Mouse (Mus musculus): ENCODE measurements around the gene Wfikkn1. TPM values are rescaled to one million over a fixed set of nuclear protein-coding genes. Genes with fewer than 3 reads are reported as not detected.

Gene Wfikkn1
- 0.62 and 0.83 TPM in 2 replicates for polyA plus RNA-seq (2015; fragmentation: Nextera tagmentation; extraction: Ambion mirVana)

DNA sequence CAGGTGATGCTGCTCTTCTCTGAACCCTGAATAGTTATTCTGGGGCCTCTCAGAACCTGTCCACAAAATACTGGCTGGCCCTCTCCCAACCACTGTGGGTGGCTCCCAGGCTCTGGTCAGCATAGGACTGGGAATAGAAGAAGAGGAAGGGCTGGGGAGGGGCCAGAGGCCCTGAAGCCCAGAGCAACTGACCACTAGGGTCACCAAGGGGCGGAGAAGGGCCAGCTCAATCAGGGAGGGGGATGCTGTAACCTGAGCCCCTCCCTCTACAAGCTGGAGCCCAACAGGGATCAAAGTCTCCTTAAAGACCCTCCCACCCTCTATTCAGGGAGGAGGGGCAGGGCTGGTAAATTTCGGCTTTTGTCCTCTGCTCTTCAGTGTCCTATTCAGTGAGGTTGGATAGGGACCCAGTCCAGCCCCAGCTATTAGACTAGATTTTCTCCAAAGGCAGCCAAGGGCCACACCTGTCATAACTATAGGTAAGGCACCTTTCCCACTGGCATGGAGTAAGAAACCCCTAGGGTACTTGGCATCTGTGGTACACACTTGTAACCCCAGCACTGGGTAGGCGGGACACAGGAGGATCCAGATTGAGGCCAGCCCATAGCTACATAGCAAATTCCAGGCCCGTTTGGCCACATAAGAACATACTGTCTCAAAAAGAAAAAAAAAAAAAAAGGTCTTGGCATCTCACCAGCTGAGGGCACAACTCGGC is at the start of gene Wfikkn1:
TSS of gene Wfikkn1 (minus strand) at position 663 of the 715 bp plus-strand sequence.
- Histone ChIP-seq H3K36me3 (peaks cover 50% of the 10 kb centered on the region), H3K4me3 (replicated peaks) (no peak within 1 kb of the TSS), H3K27me3 (no peaks in the 10 kb centered on the region), H3K4me1 (peaks cover 27% of the 10 kb centered on the region), H3K9ac (no peak within 1 kb of the TSS), H3K27ac (replicated peaks) (no peak within 1 kb of the TSS), H3K4me2 (replicated peaks) (no peak within 1 kb of the TSS), H3K9me3 (replicated peaks) (no peaks in the 10 kb centered on the region)
- ATAC-seq (ENCODE audit: insufficient number of reproducible peaks, low FRiP score, low TSS enrichment, low read depth) = no peak
- WGBS = 34% methylated on average over 5 of the region's 5 CpGs

DNA sequence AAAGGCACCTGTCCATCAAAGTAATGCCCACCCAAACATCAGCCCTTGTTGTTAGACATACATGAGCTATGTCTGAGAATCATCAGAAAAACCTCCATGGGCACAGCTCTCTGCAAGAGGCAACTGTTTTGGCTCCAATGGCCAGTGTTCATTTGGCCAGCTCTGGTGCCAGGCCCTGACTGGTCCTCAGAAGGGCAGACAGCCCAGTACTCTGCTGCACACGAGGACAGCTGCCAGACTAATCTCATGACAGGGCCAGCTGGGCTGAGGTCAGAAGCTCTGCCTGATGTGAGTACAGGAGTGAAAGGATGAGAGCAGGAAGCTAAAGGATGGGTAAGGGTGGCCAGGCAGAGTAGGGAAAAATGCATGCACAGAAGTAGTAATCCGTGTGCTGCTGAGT is 44.7 kb upstream of the Wfikkn1 start:
- 68% methylated on average over 2 of the region's 2 CpGs for WGBS
- Histone ChIP-seq H3K36me3 (peaks cover 45% of the 10 kb centered on the region), H3K4me3 (replicated peaks) (no peak overlapping the region), H3K4me2 (replicated peaks) (no peak overlapping the region), H3K4me1 (peaks cover 5% of the 10 kb centered on the region; the same call in 1 of the 2 replicates), H3K9ac (no peak overlapping the region), H3K27ac (replicated peaks) (no peak overlapping the region), H3K9me3 (replicated peaks) (no peaks in the 10 kb centered on the region), H3K27me3 (no peaks in the 10 kb centered on the region)
- no peak for ATAC-seq (ENCODE audit: insufficient number of reproducible peaks, low FRiP score, low TSS enrichment, low read depth)

DNA sequence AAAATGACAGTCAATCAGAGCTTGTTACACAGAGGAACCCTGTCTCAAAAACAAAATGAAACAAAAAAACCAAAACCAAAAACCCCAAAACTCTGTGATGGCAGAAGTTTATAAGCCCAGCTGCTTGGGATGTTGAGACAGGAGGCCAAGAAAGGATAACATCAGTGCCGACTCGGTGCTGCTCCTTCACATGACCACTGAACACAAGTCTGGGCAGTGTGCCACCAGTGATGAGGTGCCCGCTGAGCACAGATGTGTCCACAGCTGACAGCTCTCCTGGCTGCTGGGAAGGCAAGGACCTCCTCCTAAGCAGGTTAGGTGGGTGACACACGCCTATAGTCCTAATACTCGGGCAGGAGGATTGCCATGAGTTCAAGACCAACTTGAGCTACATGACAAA is 41.5 kb upstream of the Wfikkn1 start:
- no peaks in the 10 kb centered on the region for H3K27me3 ChIP-seq
- WGBS = 82% methylated on average over 5 of the region's 5 CpGs
- no peak overlapping the region for H3K4me2 ChIP-seq (replicated peaks)
- H3K36me3 ChIP-seq = peaks cover 24% of the 10 kb centered on the region
- H3K27ac ChIP-seq (replicated peaks) = no peak overlapping the region
- H3K9me3 ChIP-seq (replicated peaks) = no peaks in the 10 kb centered on the region
- H3K4me1 ChIP-seq = peaks cover 24% of the 10 kb centered on the region
- no peak overlapping the region for H3K4me3 ChIP-seq (replicated peaks)
- H3K9ac ChIP-seq = no peak overlapping the region
- ATAC-seq (ENCODE audit: insufficient number of reproducible peaks, low FRiP score, low TSS enrichment, low read depth) = no peak

DNA sequence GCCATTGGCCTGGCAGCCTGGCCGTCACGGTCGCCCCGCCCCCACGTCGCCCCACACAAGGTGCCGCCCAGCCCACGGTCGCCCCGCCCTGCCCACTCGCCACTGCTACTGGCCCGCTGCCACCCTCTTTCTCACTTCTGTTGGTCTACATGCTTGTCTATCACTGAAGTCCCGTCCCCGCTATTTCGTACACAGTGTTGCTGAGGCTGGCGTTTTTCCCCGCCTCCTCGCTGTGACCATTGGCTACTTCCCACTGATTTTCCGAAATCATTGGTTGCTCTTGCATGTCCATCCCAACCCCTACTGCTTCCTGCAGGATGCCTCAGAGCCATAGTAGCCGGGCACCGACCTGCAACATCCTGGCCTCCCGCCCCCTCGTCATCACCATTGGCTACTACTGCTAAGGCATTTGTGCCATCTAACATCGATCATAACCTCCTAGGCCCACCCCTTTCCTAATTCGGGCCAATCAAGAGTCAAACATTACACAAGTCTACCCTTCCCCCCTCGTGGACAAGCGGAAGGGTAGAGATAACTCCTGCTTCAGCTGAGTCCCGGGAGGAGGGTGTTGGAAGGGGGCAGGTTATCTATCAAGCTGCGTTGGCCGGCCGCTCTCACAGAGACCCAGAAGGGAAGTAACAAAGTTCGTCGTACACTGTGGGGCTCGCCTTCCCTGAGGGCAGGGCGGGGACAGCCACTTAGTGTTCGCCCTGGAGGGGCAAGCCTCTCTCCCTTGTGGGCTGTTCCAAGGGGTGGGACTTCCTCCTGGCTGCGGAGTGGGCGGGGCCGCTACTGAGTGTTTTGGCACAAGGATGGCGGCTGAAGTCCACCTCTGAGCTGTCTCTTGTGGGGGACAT is 39.4 kb upstream of the Wfikkn1 start:
- peak overlapping the region; percentile 84 for H3K4me2 ChIP-seq (replicated peaks)
- ATAC-seq (ENCODE audit: insufficient number of reproducible peaks, low FRiP score, low TSS enrichment, low read depth) = peak; percentile 97

DNA sequence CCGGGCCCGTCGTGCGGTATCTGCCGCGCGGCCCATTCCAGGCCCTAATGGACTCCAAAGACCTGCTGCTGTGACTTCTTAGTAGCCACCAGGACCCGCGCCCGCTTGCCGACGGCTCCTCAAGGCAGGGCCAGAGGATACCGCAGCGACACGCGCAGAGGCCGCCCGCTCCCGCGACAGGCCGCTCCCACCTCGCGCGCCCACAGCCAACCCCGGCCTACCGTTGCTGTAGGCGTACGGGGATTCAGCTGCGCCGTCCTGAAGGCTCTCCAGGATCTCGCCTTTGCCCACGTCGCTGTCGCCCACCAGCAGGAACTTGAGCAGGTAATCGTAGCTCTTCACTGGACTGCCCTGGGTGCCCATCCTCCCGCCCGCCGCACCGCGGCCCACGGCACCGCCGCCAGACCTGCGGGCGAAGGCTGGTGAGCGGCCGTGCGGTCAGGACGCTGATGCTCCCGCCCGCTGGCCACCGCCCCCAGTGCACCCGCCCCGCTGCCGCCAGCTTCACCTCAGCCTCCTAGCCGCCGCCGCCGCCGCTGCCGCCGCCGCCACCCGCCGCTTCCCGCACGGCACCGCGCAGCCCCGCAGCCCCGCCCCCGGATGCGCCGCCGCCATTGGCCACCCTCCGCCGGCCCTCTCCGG is 38.6 kb upstream of the Wfikkn1 start, which contains the start of gene Rab40c:
TSS of gene Rab40c (minus strand) at position 584 of the 642 bp plus-strand sequence.
- Histone ChIP-seq H3K4me3 (replicated peaks) (peak within 1 kb of the TSS; percentile 99), H3K9ac (peak within 1 kb of the TSS; percentile 86), H3K4me2 (replicated peaks) (peak within 1 kb of the TSS; percentile 84), H3K27ac (replicated peaks) (peak within 1 kb of the TSS; percentile 96), H3K9me3 (replicated peaks) (no peaks in the 10 kb centered on the region), H3K4me1 (peaks cover 26% of the 10 kb centered on the region), H3K27me3 (no peaks in the 10 kb centered on the region), H3K36me3 (peaks cover 13% of the 10 kb centered on the region; the same call in 1 of the 2 replicates)
- WGBS = under 1% methylated on average over 55 of the region's 78 CpGs
- ATAC-seq (ENCODE audit: insufficient number of reproducible peaks, low FRiP score, low TSS enrichment, low read depth) = no peak

More for the DNA sequence above, 39.4 kb upstream of the Wfikkn1 start:
- H3K4me3 ChIP-seq (replicated peaks) = peak overlapping the region; percentile 99
- peak overlapping the region; percentile 96 for H3K27ac ChIP-seq (replicated peaks)
- peaks cover 13% of the 10 kb centered on the region; the same call in 1 of the 2 replicates for H3K36me3 ChIP-seq
- H3K4me1 ChIP-seq = peaks cover 26% of the 10 kb centered on the region
- under 1% methylated on average over 40 of the region's 40 CpGs for WGBS
- no peaks in the 10 kb centered on the region for H3K9me3 ChIP-seq (replicated peaks)
- peak overlapping the region; percentile 56 for H3K9ac ChIP-seq
- no peaks in the 10 kb centered on the region for H3K27me3 ChIP-seq

DNA sequence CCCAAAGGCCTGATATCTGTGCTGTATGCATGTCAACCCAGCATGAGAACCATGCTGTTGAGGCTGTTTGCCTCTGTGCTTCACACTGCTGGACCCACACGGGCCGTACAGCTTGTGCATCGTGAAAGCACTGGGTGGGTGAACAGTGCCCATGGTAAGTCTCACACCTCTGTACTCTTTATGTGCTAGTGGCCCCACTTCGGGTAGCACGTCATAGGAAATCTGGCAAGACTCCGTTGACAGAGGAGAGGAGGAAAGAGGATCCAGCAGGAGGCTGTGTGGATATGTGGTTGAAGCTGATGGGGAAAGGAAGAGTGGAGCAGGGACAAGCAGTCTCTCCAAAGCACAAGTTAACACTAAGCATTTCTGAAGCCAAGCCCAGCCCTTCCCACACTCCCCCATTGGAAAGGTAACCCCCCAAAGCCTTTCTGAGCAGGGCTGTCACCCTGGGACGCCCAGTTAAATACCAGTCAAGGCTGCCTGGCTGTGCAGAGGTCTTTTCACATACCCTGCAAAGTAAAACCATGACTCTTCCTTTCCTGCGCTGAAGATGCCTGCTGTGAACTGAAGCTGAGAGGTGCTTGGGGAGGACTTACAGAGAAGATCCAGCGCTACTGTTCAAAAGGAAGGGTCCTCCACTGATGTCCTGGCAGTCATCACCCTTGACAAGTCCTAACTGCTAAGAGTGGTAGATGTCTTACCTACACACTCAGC is 37.5 kb upstream of the Wfikkn1 start:
- H3K4me3 ChIP-seq (replicated peaks) = peak overlapping the region; percentile 99
- H3K36me3 ChIP-seq = peaks cover 13% of the 10 kb centered on the region; the same call in 1 of the 2 replicates
- peak overlapping the region; percentile 86 for H3K9ac ChIP-seq
- H3K9me3 ChIP-seq (replicated peaks) = no peaks in the 10 kb centered on the region
- no peaks in the 10 kb centered on the region for H3K27me3 ChIP-seq
- H3K4me1 ChIP-seq = peaks cover 26% of the 10 kb centered on the region
- peak overlapping the region; percentile 86; the same call in 1 of the 2 replicates for H3K27ac ChIP-seq (replicated peaks)
- H3K4me2 ChIP-seq (replicated peaks) = peak overlapping the region; percentile 84
- WGBS = 81% methylated on average over 9 of the region's 9 CpGs
- no peak for ATAC-seq (ENCODE audit: insufficient number of reproducible peaks, low FRiP score, low TSS enrichment, low read depth)

DNA sequence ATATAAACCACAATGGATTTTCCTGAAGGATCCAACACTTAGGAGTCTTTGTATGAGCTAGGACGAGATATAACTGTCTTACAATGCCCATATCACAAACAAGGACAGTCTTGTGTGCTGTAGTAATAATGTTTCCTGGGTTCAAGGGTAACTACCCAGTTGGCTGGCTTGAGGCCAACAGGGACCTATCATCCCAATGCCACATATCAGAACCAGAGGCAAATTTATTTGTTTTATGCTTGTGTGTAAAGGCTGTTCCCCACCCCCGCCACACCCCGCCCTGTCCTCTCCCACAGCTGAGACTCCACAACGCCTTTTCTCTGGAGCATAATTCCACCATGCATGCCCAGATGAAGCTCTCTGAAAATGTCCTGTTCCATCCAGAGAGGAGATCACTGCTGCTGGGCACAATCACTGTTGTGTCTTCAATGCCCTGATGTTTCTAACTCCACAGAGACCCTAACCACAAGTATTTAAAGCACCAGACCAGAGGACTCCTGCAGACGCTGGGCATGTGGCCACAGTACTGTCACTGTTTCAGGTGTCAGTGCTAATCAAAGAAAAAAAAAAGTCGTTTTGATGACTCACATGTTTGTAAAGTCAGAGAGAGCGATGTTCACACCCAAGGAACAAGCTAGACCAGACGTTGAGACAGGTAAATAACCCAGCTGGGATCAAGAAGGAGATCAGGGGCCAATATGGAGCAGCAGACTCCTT is 36.4 kb upstream of the Wfikkn1 start:
- H3K4me3 ChIP-seq (replicated peaks) = no peak overlapping the region
- peaks cover 26% of the 10 kb centered on the region for H3K4me1 ChIP-seq
- WGBS = 69% methylated on average over 8 of the region's 8 CpGs
- H3K36me3 ChIP-seq = peaks cover 13% of the 10 kb centered on the region; the same call in 1 of the 2 replicates
- ATAC-seq (ENCODE audit: insufficient number of reproducible peaks, low FRiP score, low TSS enrichment, low read depth) = no peak
- H3K9ac ChIP-seq = no peak overlapping the region
- H3K27me3 ChIP-seq = no peaks in the 10 kb centered on the region
- no peak overlapping the region for H3K27ac ChIP-seq (replicated peaks)
- no peak overlapping the region for H3K4me2 ChIP-seq (replicated peaks)
- H3K9me3 ChIP-seq (replicated peaks) = no peaks in the 10 kb centered on the region

DNA sequence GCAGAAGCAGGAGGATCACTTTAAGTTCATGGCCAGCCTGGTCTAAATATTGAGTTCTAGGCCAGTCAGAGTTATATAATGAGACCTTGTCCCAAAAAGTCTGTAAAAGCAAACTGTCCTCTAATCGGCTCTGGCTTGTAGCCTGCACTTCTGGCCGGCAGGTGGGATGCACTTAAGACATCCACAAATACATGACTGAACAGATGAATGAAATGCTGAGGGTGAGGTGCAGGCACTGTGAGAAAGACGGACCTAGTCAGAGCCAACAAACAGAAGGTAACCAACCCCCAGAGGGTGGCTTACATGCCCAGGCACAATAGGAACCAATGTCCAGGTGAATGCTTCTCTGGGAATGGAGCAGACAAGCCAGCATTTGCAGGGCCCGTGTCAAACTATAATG is 33.6 kb upstream of the Wfikkn1 start:
- Histone ChIP-seq H3K4me3 (replicated peaks) (no peak overlapping the region), H3K27me3 (no peaks in the 10 kb centered on the region), H3K9me3 (replicated peaks) (no peaks in the 10 kb centered on the region), H3K36me3 (peaks cover 13% of the 10 kb centered on the region), H3K27ac (replicated peaks) (no peak overlapping the region), H3K9ac (no peak overlapping the region), H3K4me1 (peaks cover 21% of the 10 kb centered on the region), H3K4me2 (replicated peaks) (no peak overlapping the region)
- ATAC-seq (ENCODE audit: insufficient number of reproducible peaks, low FRiP score, low TSS enrichment, low read depth) = no peak
- 74% methylated on average over 4 of the region's 4 CpGs for WGBS

DNA sequence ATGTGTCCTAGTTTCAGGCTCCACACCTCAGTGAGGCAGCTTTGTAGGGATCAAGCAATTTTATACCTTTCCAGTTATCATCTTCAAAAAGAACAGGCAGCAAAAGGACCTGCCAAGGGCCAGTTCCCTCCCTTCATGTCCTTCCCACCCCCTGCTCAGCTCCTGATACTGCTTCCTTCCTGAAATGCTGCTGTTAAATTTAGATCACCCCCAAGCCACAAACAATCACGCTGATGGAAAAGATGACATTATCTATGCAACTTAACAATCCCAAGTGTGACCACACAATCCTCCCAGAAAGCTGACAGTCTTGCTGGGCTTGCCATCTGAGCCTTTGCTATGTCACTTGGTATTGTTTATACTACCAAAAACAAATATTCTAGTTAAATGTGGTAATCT is 33.2 kb upstream of the Wfikkn1 start:
- H3K4me1 ChIP-seq = peaks cover 19% of the 10 kb centered on the region
- no peaks in the 10 kb centered on the region for H3K9me3 ChIP-seq (replicated peaks)
- no peak overlapping the region for H3K4me3 ChIP-seq (replicated peaks)
- WGBS = 70% methylated on average over 1 of the region's 1 CpGs
- no peak overlapping the region for H3K4me2 ChIP-seq (replicated peaks)
- H3K36me3 ChIP-seq = peaks cover 13% of the 10 kb centered on the region
- no peak overlapping the region for H3K27ac ChIP-seq (replicated peaks)
- H3K9ac ChIP-seq = no peak overlapping the region
- ATAC-seq (ENCODE audit: insufficient number of reproducible peaks, low FRiP score, low TSS enrichment, low read depth) = no peak
- no peaks in the 10 kb centered on the region for H3K27me3 ChIP-seq

DNA sequence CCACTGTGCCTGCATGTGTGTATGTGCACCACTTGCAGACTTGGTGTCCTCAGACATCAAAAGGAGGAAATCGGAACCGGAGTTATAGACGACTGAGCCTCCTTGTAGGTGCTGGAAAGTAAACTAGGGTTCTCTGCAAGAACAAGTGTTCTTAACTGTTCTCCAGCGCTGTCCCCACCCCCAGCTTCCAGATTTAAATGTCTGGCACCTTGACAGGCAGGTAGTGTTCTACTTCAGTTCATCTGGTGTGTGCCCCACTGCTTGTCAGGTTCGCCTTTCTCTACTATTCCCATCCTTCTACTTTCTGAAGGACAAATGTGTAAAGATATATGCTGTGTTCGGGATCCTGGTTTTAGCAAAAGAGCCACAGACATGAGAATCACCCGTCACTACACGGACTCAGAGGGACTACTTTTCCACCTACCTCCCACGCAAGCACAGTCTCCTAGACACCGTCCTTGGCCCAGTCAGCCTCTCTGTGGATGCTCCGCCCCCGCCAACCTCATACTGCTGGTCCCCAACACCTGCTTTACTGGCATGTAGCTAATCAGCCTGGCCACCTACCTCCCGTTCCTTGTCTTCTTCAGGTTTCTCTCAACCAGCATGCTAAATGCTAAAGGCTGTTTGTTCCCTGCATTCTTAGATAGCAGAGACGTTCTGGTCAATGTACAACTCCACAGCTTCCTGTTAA is 32.7 kb upstream of the Wfikkn1 start:
- WGBS = 84% methylated on average over 14 of the region's 14 CpGs
- peaks cover 13% of the 10 kb centered on the region for H3K36me3 ChIP-seq
- no peak overlapping the region for H3K4me2 ChIP-seq (replicated peaks)
- no peaks in the 10 kb centered on the region for H3K9me3 ChIP-seq (replicated peaks)
- no peak for ATAC-seq (ENCODE audit: insufficient number of reproducible peaks, low FRiP score, low TSS enrichment, low read depth)
- peaks cover 14% of the 10 kb centered on the region for H3K4me1 ChIP-seq
- no peak overlapping the region for H3K9ac ChIP-seq
- no peak overlapping the region for H3K4me3 ChIP-seq (replicated peaks)
- H3K27ac ChIP-seq (replicated peaks) = no peak overlapping the region
- no peaks in the 10 kb centered on the region for H3K27me3 ChIP-seq
